Mouse (Mus musculus): ENCODE results near the gene Anapc5. TPM values are rescaled to one million over a fixed set of nuclear protein-coding genes. Genes with fewer than 3 reads are reported as not detected.

Gene Anapc5
- polyA plus RNA-seq, 1 experiment from 2014 or later: 258 TPM

- Histone ChIP-seq H3K9ac (ENCODE audit: low read depth, low read length) (no peak overlapping the region), H3K4me2 (ENCODE audit: low read length) (no peak overlapping the region), H3K27ac (no peak overlapping the region), H3K36me3 (ENCODE audit: insufficient read depth, low read length) (no peaks in the 10 kb centered on the region), H3K9me3 (replicated peaks; ENCODE audit: low read length) (no peaks in the 10 kb centered on the region), H3K27me3 (ENCODE audit: insufficient read depth, low read length) (no peaks in the 10 kb centered on the region), H3K4me3 (replicated peaks; ENCODE audit: low read depth, low read length) (no peak overlapping the region), H3K4me1 (replicated peaks; ENCODE audit: insufficient read depth, low read length) (no peaks in the 10 kb centered on the region)
- no peak for ATAC-seq (replicated peaks; ENCODE audit: low FRiP score, low read depth)
- 88% methylated on average over 5 of the region's 5 CpGs for WGBS
- TF ChIP-seq CTCF (IDR thresholded peaks at IDR 0.05; ENCODE audit: low read depth): no peak
- no peak for DNase-seq (ENCODE audit: low spot score)
These were observed 22.7 kb upstream of the Anapc5 start for GRCm38 (mm10) chr5:122843799-122844198.

GRCm38 (mm10) chr5:122841126-122841525 lies 20.0 kb upstream of the Anapc5 start:
- DNase-seq (ENCODE audit: low spot score): no peak
- TF ChIP-seq CTCF (IDR thresholded peaks at IDR 0.05; ENCODE audit: low read depth): no peak
- no peaks in the 10 kb centered on the region for H3K36me3 ChIP-seq (ENCODE audit: insufficient read depth, low read length)
- ATAC-seq (replicated peaks; ENCODE audit: low FRiP score, low read depth): no peak
- no peak overlapping the region for H3K4me3 ChIP-seq (replicated peaks; ENCODE audit: low read depth, low read length)
- no peak overlapping the region for H3K4me2 ChIP-seq (ENCODE audit: low read length)
- no peaks in the 10 kb centered on the region for H3K27me3 ChIP-seq (ENCODE audit: insufficient read depth, low read length)
- no peak overlapping the region for H3K27ac ChIP-seq
- no peaks in the 10 kb centered on the region for H3K4me1 ChIP-seq (replicated peaks; ENCODE audit: insufficient read depth, low read length)
- 95% methylated on average over 2 of the region's 2 CpGs for WGBS
- H3K9ac ChIP-seq (ENCODE audit: low read depth, low read length): no peak overlapping the region
- no peaks in the 10 kb centered on the region for H3K9me3 ChIP-seq (replicated peaks; ENCODE audit: low read length)

GRCm38 (mm10) chr5:122832996-122833395 lies 11.9 kb upstream of the Anapc5 start:
- no peaks in the 10 kb centered on the region for H3K27me3 ChIP-seq (ENCODE audit: insufficient read depth, low read length)
- DNase-seq (ENCODE audit: low spot score): no peak
- no peak for TF ChIP-seq CTCF (IDR thresholded peaks at IDR 0.05; ENCODE audit: low read depth)
- no peak for ATAC-seq (replicated peaks; ENCODE audit: low FRiP score, low read depth)
- H3K4me1 ChIP-seq (replicated peaks; ENCODE audit: insufficient read depth, low read length): no peaks in the 10 kb centered on the region
- H3K9ac ChIP-seq (ENCODE audit: low read depth, low read length): no peak overlapping the region
- no peak overlapping the region for H3K4me3 ChIP-seq (replicated peaks; ENCODE audit: low read depth, low read length)
- WGBS: 79% methylated on average over 10 of the region's 10 CpGs
- H3K9me3 ChIP-seq (replicated peaks; ENCODE audit: low read length): no peaks in the 10 kb centered on the region
- H3K36me3 ChIP-seq (ENCODE audit: insufficient read depth, low read length): no peaks in the 10 kb centered on the region
- no peak overlapping the region for H3K4me2 ChIP-seq (ENCODE audit: low read length)
- no peak overlapping the region for H3K27ac ChIP-seq

- no peak for ATAC-seq (replicated peaks; ENCODE audit: low FRiP score, low read depth)
- no peak overlapping the region for H3K4me2 ChIP-seq (ENCODE audit: low read length)
- H3K9me3 ChIP-seq (replicated peaks; ENCODE audit: low read length): no peaks in the 10 kb centered on the region
- no peaks in the 10 kb centered on the region for H3K4me1 ChIP-seq (replicated peaks; ENCODE audit: insufficient read depth, low read length)
- no peaks in the 10 kb centered on the region for H3K36me3 ChIP-seq (ENCODE audit: insufficient read depth, low read length)
- H3K27me3 ChIP-seq (ENCODE audit: insufficient read depth, low read length): no peaks in the 10 kb centered on the region
- no peak for TF ChIP-seq CTCF (IDR thresholded peaks at IDR 0.05; ENCODE audit: low read depth)
- no peak overlapping the region for H3K9ac ChIP-seq (ENCODE audit: low read depth, low read length)
- WGBS: 87% methylated on average over 10 of the region's 10 CpGs
- DNase-seq (ENCODE audit: low spot score): no peak
- H3K27ac ChIP-seq: no peak overlapping the region
- H3K4me3 ChIP-seq (replicated peaks; ENCODE audit: low read depth, low read length): no peak overlapping the region
These were observed 11.4 kb upstream of the Anapc5 start for GRCm38 (mm10) chr5:122832536-122832935.

- no peaks in the 10 kb centered on the region for H3K27me3 ChIP-seq (ENCODE audit: insufficient read depth, low read length)
- H3K9ac ChIP-seq (ENCODE audit: low read depth, low read length): no peak overlapping the region
- ATAC-seq (replicated peaks; ENCODE audit: low FRiP score, low read depth): no peak
- H3K9me3 ChIP-seq (replicated peaks; ENCODE audit: low read length): no peaks in the 10 kb centered on the region
- no peak overlapping the region for H3K4me2 ChIP-seq (ENCODE audit: low read length)
- 85% methylated on average over 8 of the region's 8 CpGs for WGBS
- no peaks in the 10 kb centered on the region for H3K36me3 ChIP-seq (ENCODE audit: insufficient read depth, low read length)
- TF ChIP-seq CTCF (IDR thresholded peaks at IDR 0.05; ENCODE audit: low read depth): no peak
- no peak overlapping the region for H3K4me3 ChIP-seq (replicated peaks; ENCODE audit: low read depth, low read length)
- no peak for DNase-seq (ENCODE audit: low spot score)
- no peak overlapping the region for H3K27ac ChIP-seq
- no peaks in the 10 kb centered on the region; the same call in 1 of the 2 replicates for H3K4me1 ChIP-seq (replicated peaks; ENCODE audit: insufficient read depth, low read length)
These were observed 4.0 kb upstream of the Anapc5 start for GRCm38 (mm10) chr5:122825099-122825498.

- 72% methylated on average over 6 of the region's 6 CpGs for WGBS
- no peak overlapping the region for H3K4me3 ChIP-seq (replicated peaks; ENCODE audit: low read depth, low read length)
- TF ChIP-seq CTCF (IDR thresholded peaks at IDR 0.05; ENCODE audit: low read depth): no peak
- no peak overlapping the region for H3K27ac ChIP-seq
- no peaks in the 10 kb centered on the region; the same call in none of the 2 replicates for H3K4me1 ChIP-seq (replicated peaks; ENCODE audit: insufficient read depth, low read length)
- no peaks in the 10 kb centered on the region for H3K27me3 ChIP-seq (ENCODE audit: insufficient read depth, low read length)
- H3K9ac ChIP-seq (ENCODE audit: low read depth, low read length): no peak overlapping the region
- 0 out of 2 replicates have a peak, but pooled peaks cover under 1% of the 10 kb centered on the region for H3K36me3 ChIP-seq (ENCODE audit: insufficient read depth, low read length)
- no peak for ATAC-seq (replicated peaks; ENCODE audit: low FRiP score, low read depth)
- no peak for DNase-seq (ENCODE audit: low spot score)
- no peaks in the 10 kb centered on the region for H3K9me3 ChIP-seq (replicated peaks; ENCODE audit: low read length)
- no peak overlapping the region for H3K4me2 ChIP-seq (ENCODE audit: low read length)
These were observed 3.3 kb upstream of the Anapc5 start for GRCm38 (mm10) chr5:122824450-122824849.

- Histone ChIP-seq H3K9ac (ENCODE audit: low read depth, low read length) (no peak overlapping the region), H3K9me3 (replicated peaks; ENCODE audit: low read length) (no peaks in the 10 kb centered on the region), H3K27me3 (ENCODE audit: insufficient read depth, low read length) (no peaks in the 10 kb centered on the region), H3K4me3 (replicated peaks; ENCODE audit: low read depth, low read length) (no peak overlapping the region), H3K4me2 (ENCODE audit: low read length) (no peak overlapping the region), H3K36me3 (ENCODE audit: insufficient read depth, low read length) (0 out of 2 replicates have a peak, but pooled peaks cover 4% of the 10 kb centered on the region), H3K4me1 (replicated peaks; ENCODE audit: insufficient read depth, low read length) (no peaks in the 10 kb centered on the region; the same call in none of the 2 replicates), H3K27ac (no peak overlapping the region)
- TF ChIP-seq CTCF (IDR thresholded peaks at IDR 0.05; ENCODE audit: low read depth): peak; percentile 29; the same call in 1 of the 2 replicates
- no peak for ATAC-seq (replicated peaks; ENCODE audit: low FRiP score, low read depth)
- WGBS: 64% methylated on average over 1 of the region's 1 CpGs
- DNase-seq (ENCODE audit: low spot score): peak; percentile 3
These were observed 2.8 kb upstream of the Anapc5 start for GRCm38 (mm10) chr5:122823976-122824375.
